Mouse (Mus musculus) liver, embryonic 14.5 days (tissue): ENCODE measurements at regions not wholly inside any gene's neighbourhood (a gene's known extent, or its start where the extent isn't known, plus 50 kb on each side); places are given as distances from the start of the nearest gene placed in this dataset.
"Not testable (repeated sequence)": the region's sequence is repeated elsewhere in the genome, so short reads cannot be mapped to it uniquely, and the experiment has no call there.

Experiments used
- ATAC-seq: fragments of 200-750 bp; cut with Nextera tagmentation; 2 replicates; pipeline ENCODE4 v1.8.0; 2017; ENCODE audit warnings: moderate number of reproducible peaks, mild to moderate bottlenecking, moderate library complexity; ENCODE audit not compliant: insufficient read depth
- DNase-seq, 3 experiments: peaks; one replicate each; pipeline ENCODE4 v3.0.0-alpha.2; 2012 to 2013; ENCODE audit warnings: low read depth in 3 of 3, low spot score in 3 of 3
- H3K27ac ChIP-seq: fragments of 300-500 bp; sonication (generic); 2 replicates; pipeline ENCODE4 v1.5.1; 2014; ENCODE audit warnings: moderate library complexity, mild to moderate bottlenecking, control low read depth, inconsistent platforms
- H3K27me3 ChIP-seq: fragments of 300-500 bp; sonication (generic); 2 replicates; pipeline ENCODE4 v1.6.1; 2014; ENCODE audit warnings: mild to moderate bottlenecking, low read length, moderate library complexity; ENCODE audit not compliant: control insufficient read depth, insufficient read depth
- H3K36me3 ChIP-seq: fragments of 300-500 bp; sonication (generic); replicated peaks from 2 replicates; pipeline ENCODE4 v1.6.1; 2014; ENCODE audit warnings: low read depth; ENCODE audit not compliant: control insufficient read depth, insufficient read depth
- H3K4me1 ChIP-seq, 2 experiments: fragments of 200-500 bp in 1 of 2; fragments of 300-500 bp in 1 of 2; sonication (generic) in 1 of 2; replicated peaks; 2 replicates each; pipeline ENCODE4 v1.6.1; 2012 to 2014; ENCODE audit warnings: antibody characterized with exemption in 1 of 2, inconsistent platforms in 1 of 2, low read length in 1 of 2; ENCODE audit not compliant: control insufficient read depth in 2 of 2, insufficient read depth in 2 of 2
- H3K4me2 ChIP-seq: fragments of 300-500 bp; sonication (generic); 2 replicates; pipeline ENCODE4 v1.6.1; 2014; ENCODE audit warnings: low read depth, mild to moderate bottlenecking, control low read depth, moderate library complexity
- H3K4me3 ChIP-seq, 2 experiments: fragments of 200-500 bp in 1 of 2; fragments of 300-500 bp in 1 of 2; sonication (generic) in 1 of 2; 2 replicates each; pipeline ENCODE4 v1.5.1; 2012 to 2014; ENCODE audit warnings: low read depth in 2 of 2, low read length in 2 of 2, mild to moderate bottlenecking in 2 of 2, control low read depth in 1 of 2, inconsistent platforms in 1 of 2, moderate library complexity in 1 of 2; ENCODE audit not compliant: insufficient read depth in 1 of 2
- H3K9ac ChIP-seq: fragments of 300-500 bp; sonication (generic); replicated peaks from 2 replicates; pipeline ENCODE4 v1.6.1; 2014; ENCODE audit warnings: mild to moderate bottlenecking, control low read depth, moderate library complexity
- H3K9me3 ChIP-seq: fragments of 300-500 bp; sonication (generic); 2 replicates; pipeline ENCODE4 v1.6.1; 2016; ENCODE audit warnings: low read length, mixed read lengths; ENCODE audit not compliant: control insufficient read depth
- CTCF ChIP-seq: IDR thresholded peaks from 2 replicates; pipeline ENCODE4 v1.5.1; 2016; ENCODE audit warnings: antibody characterized with exemption, low read depth, control low read depth
- EP300 ChIP-seq: IDR thresholded peaks from 2 replicates; pipeline ENCODE4 v1.6.1; 2016; ENCODE audit warnings: antibody characterized with exemption, low read depth
- WGBS: fragments of 180-500 bp; shearing (Covaris S2); extraction: QIAGEN DNeasy Blood & Tissue Kit; methylation state at CpG from one replicate; pipeline ENCODE4 v1.1.7; 2014; ENCODE audit not compliant: insufficient replicate concordance; 5-methylcytosine and 5-hydroxymethylcytosine counted together

DNA sequence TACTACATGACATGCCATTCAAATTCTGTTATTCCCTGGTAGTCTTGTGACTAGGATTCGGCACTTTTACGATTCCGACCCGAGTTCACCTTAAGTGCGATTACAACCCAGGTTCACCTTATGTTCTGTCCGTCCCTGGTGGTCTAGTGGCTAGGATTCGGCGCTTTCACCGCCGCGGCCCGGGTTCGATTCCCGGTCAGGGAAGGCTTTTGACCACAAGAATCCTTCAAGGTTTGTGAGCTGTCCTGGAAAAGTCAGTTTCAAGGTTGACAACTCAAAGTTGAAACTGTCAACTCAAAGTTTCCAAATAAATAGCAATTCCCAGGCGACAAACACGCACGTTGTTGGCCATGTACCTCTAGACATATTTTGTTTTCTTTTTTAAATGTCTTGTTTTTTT, 52.8 kb upstream of the Fcgr1 start:
- not testable (repeated sequence) for DNase-seq, H3K27ac ChIP-seq, H3K36me3 ChIP-seq, H3K4me1 ChIP-seq, H3K9ac ChIP-seq, H3K4me2 ChIP-seq, H3K9me3 ChIP-seq, H3K4me3 ChIP-seq
- peaks cover 22% of the 10 kb centered on the region for H3K27me3 ChIP-seq
- ATAC-seq: peak; percentile 61; the same call in 1 of the 2 replicates
- no CpG with 5 or more reads among the region's 17 CpGs for WGBS

DNA sequence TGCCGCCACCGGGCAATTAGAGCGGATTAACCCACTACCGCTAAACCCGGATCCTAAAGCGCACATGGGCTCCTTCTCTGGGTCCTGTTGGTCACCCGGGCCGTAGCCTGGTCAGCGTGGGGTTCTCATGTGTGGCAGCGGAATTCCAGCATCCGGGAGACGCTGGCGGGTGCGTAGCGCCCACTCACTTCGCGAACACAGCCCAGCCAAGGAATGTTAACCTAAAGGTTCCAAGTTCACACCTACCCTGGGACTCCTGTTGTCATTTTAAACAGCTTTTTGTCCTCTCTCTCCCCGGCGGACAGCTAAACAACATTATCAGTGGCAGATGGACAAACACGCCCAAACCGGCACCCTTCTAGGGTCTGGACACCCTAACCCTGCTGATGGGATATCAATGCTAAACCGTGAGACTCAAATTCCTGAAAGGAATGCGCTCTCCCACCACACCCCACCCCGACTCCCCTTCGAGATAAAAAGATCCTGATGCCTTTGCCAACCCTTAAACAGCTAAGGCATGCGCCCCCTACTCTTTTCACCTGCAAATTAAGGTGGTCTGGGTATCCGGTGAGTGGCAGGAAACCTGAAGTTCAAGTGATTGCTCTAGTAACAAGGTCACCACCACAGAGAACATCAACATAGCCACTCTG, 49.8 kb upstream of the Fcgr1 start:
- no peak overlapping the region for H3K4me2 ChIP-seq
- ATAC-seq: no peak

More for the DNA sequence above, 49.8 kb upstream of the Fcgr1 start:
- Histone ChIP-seq H3K9ac (no peak overlapping the region), H3K36me3 (no peaks in the 10 kb centered on the region), H3K27ac (no peak overlapping the region), H3K4me1 (no peaks in the 10 kb centered on the region), H3K27me3 (peaks cover 29% of the 10 kb centered on the region), H3K4me3 (no peak overlapping the region), H3K9me3 (no peaks in the 10 kb centered on the region)
- TF ChIP-seq CTCF (no peak), EP300 (no peak)
- 2% methylated on average over 27 of the region's 27 CpGs for WGBS
- DNase-seq: no peak
